Mouse (Mus musculus) cortical plate, adult 2 months (tissue): ENCODE data around the gene Nptxr.

Source experiments
- CTCF ChIP-seq: fragments of 200-500 bp; IDR thresholded peaks from 2 replicates; pipeline ENCODE4 v1.5.1; 2011; ENCODE audit warnings: mild to moderate bottlenecking, control low read depth, low read length; ENCODE audit not compliant: insufficient read depth; ENCODE audit errors: extremely low read depth
- POLR2A ChIP-seq: fragments of 200-500 bp; IDR thresholded peaks from 2 replicates; pipeline ENCODE4 v1.6.1; 2011; ENCODE audit warnings: mild to moderate bottlenecking, low read length, control low read depth; ENCODE audit not compliant: insufficient read depth; ENCODE audit errors: extremely low read depth

DNA sequence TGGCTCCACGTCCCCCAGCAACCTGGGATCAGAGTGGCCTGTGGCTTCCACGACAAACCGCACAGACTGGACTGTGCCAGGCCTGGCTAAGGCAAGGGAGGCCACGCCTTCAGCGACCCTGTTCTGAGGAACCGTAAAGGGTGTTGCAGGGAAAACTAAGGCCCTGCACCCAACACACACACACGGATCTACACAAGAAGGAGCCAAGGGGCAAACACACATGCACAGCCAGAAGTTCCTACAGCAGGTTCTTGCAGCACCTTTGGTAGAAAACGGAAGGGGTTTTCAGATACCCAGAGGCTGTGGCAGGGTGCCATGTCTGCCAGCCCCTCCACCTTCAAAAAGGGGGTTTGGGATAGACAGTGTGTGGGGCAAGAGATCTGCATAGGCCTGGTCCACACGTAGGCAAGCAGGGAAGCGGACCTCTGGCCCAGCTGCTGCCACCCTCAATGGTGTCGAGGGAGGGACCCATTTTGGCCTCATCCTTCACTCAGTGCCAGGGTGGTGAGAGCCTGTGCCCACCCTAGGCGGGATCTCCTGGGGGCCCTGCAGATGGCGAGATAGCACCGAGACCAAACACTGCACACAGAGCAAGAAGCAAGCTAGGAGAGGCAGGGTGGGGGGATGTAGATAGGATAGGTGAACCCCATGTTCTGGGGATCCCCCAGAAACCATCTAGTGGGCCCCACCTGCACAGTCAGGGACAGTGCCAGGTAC is 22.7 kb upstream of the Nptxr start:
- TF ChIP-seq POLR2A (0 out of 2 replicates have a peak, but pooled peaks have one; percentile 16), CTCF (no peak)
